Mouse (Mus musculus): ENCODE data around the gene Flrt1. TPM values are rescaled to one million over a fixed set of nuclear protein-coding genes. Genes with fewer than 3 reads are reported as not detected.

The Flrt1 gene
- polyA plus RNA-seq, 1 experiment from 2014 or later, result 5.4 TPM

- no peak overlapping the region for H3K4me3 ChIP-seq (ENCODE audit: low read length)
- H3K4me2 ChIP-seq (replicated peaks; ENCODE audit: low read depth, low read length), result no peak overlapping the region
- WGBS, result 34% methylated on average over 4 of the region's 4 CpGs
- ATAC-seq (ENCODE audit: low FRiP score, low TSS enrichment), result peak; percentile 57; the same call in 1 of the 2 replicates
- H3K27me3 ChIP-seq (ENCODE audit: insufficient read depth, low read length), result peaks cover 38% of the 10 kb centered on the region
- no peak overlapping the region for H3K9ac ChIP-seq (replicated peaks; ENCODE audit: low read length)
- H3K27ac ChIP-seq (ENCODE audit: low read length), result 0 out of 2 replicates have a peak overlapping the region, but pooled peaks have one; percentile 33
- no peaks in the 10 kb centered on the region for H3K9me3 ChIP-seq (ENCODE audit: low read length)
- H3K36me3 ChIP-seq (ENCODE audit: insufficient read depth, low read length), result no peaks in the 10 kb centered on the region
- peaks cover 42% of the 10 kb centered on the region for H3K4me1 ChIP-seq (ENCODE audit: insufficient read depth, low read length)
Measured at GRCm38 (mm10) chr19:7122277-7122676, 16.7 kb upstream of the Flrt1 start.

GRCm38 (mm10) chr19:7121252-7121651 is 15.7 kb upstream of the Flrt1 start:
- Histone ChIP-seq H3K27ac (ENCODE audit: low read length) (peak overlapping the region; percentile 19; the same call in 1 of the 2 replicates), H3K4me1 (ENCODE audit: insufficient read depth, low read length) (peaks cover 52% of the 10 kb centered on the region), H3K4me3 (ENCODE audit: low read length) (no peak overlapping the region), H3K36me3 (ENCODE audit: insufficient read depth, low read length) (no peaks in the 10 kb centered on the region), H3K9ac (replicated peaks; ENCODE audit: low read length) (no peak overlapping the region), H3K27me3 (ENCODE audit: insufficient read depth, low read length) (peaks cover 42% of the 10 kb centered on the region), H3K4me2 (replicated peaks; ENCODE audit: low read depth, low read length) (no peak overlapping the region), H3K9me3 (ENCODE audit: low read length) (no peaks in the 10 kb centered on the region)
- whole genome bisulfite sequencing, result 14% methylated on average over 11 of the region's 11 CpGs
- peak; percentile 76 for ATAC-seq (ENCODE audit: low FRiP score, low TSS enrichment)

GRCm38 (mm10) chr19:7117653-7118307 is 12.3 kb upstream of the Flrt1 start:
- Histone ChIP-seq H3K4me3 (ENCODE audit: low read length) (no peak overlapping the region), H3K27ac (ENCODE audit: low read length) (no peak overlapping the region), H3K27me3 (ENCODE audit: insufficient read depth, low read length) (peaks cover 44% of the 10 kb centered on the region), H3K36me3 (ENCODE audit: insufficient read depth, low read length) (no peaks in the 10 kb centered on the region), H3K4me1 (ENCODE audit: insufficient read depth, low read length) (peaks cover 64% of the 10 kb centered on the region), H3K9ac (replicated peaks; ENCODE audit: low read length) (no peak overlapping the region), H3K4me2 (replicated peaks; ENCODE audit: low read depth, low read length) (no peak overlapping the region), H3K9me3 (ENCODE audit: low read length) (no peaks in the 10 kb centered on the region)
- 71% methylated on average over 8 of the region's 8 CpGs for WGBS
- ATAC-seq (ENCODE audit: low FRiP score, low TSS enrichment), result no peak

GRCm38 (mm10) chr19:7117141-7117540 is 11.6 kb upstream of the Flrt1 start:
- Histone ChIP-seq H3K9ac (replicated peaks; ENCODE audit: low read length) (no peak overlapping the region), H3K4me2 (replicated peaks; ENCODE audit: low read depth, low read length) (no peak overlapping the region), H3K9me3 (ENCODE audit: low read length) (no peaks in the 10 kb centered on the region), H3K36me3 (ENCODE audit: insufficient read depth, low read length) (no peaks in the 10 kb centered on the region), H3K4me3 (ENCODE audit: low read length) (no peak overlapping the region), H3K27ac (ENCODE audit: low read length) (no peak overlapping the region), H3K27me3 (ENCODE audit: insufficient read depth, low read length) (peaks cover 44% of the 10 kb centered on the region), H3K4me1 (ENCODE audit: insufficient read depth, low read length) (peaks cover 63% of the 10 kb centered on the region)
- no peak for ATAC-seq (ENCODE audit: low FRiP score, low TSS enrichment)
- 38% methylated on average over 4 of the region's 4 CpGs for WGBS

GRCm38 (mm10) chr19:7116038-7116731 is 10.7 kb upstream of the Flrt1 start:
- Histone ChIP-seq H3K9me3 (ENCODE audit: low read length) (no peaks in the 10 kb centered on the region), H3K9ac (replicated peaks; ENCODE audit: low read length) (no peak overlapping the region), H3K4me1 (ENCODE audit: insufficient read depth, low read length) (peaks cover 62% of the 10 kb centered on the region), H3K4me2 (replicated peaks; ENCODE audit: low read depth, low read length) (no peak overlapping the region), H3K27ac (ENCODE audit: low read length) (no peak overlapping the region), H3K36me3 (ENCODE audit: insufficient read depth, low read length) (no peaks in the 10 kb centered on the region), H3K27me3 (ENCODE audit: insufficient read depth, low read length) (peaks cover 44% of the 10 kb centered on the region), H3K4me3 (ENCODE audit: low read length) (no peak overlapping the region)
- ATAC-seq (ENCODE audit: low FRiP score, low TSS enrichment), result no peak
- WGBS, result 77% methylated on average over 4 of the region's 4 CpGs

- Histone ChIP-seq H3K9ac (replicated peaks; ENCODE audit: low read length) (peak overlapping the region; percentile 45), H3K27me3 (ENCODE audit: insufficient read depth, low read length) (peaks cover 30% of the 10 kb centered on the region), H3K27ac (ENCODE audit: low read length) (peak overlapping the region; percentile 46), H3K4me2 (replicated peaks; ENCODE audit: low read depth, low read length) (no peak overlapping the region; the same call in 1 of the 2 replicates), H3K36me3 (ENCODE audit: insufficient read depth, low read length) (no peaks in the 10 kb centered on the region), H3K4me1 (ENCODE audit: insufficient read depth, low read length) (peaks cover 69% of the 10 kb centered on the region), H3K4me3 (ENCODE audit: low read length) (no peak overlapping the region), H3K9me3 (ENCODE audit: low read length) (no peaks in the 10 kb centered on the region)
- ATAC-seq (ENCODE audit: low FRiP score, low TSS enrichment), result no peak
- 20% methylated on average over 14 of the region's 14 CpGs for WGBS
Measured at GRCm38 (mm10) chr19:7113574-7113973, 8.0 kb upstream of the Flrt1 start.

- Histone ChIP-seq H3K4me2 (replicated peaks; ENCODE audit: low read depth, low read length) (no peak overlapping the region), H3K9ac (replicated peaks; ENCODE audit: low read length) (no peak overlapping the region), H3K4me3 (ENCODE audit: low read length) (no peak overlapping the region), H3K27ac (ENCODE audit: low read length) (no peak overlapping the region), H3K36me3 (ENCODE audit: insufficient read depth, low read length) (no peaks in the 10 kb centered on the region), H3K27me3 (ENCODE audit: insufficient read depth, low read length) (peaks cover 21% of the 10 kb centered on the region), H3K9me3 (ENCODE audit: low read length) (no peaks in the 10 kb centered on the region), H3K4me1 (ENCODE audit: insufficient read depth, low read length) (peaks cover 60% of the 10 kb centered on the region)
- no peak for ATAC-seq (ENCODE audit: low FRiP score, low TSS enrichment)
- WGBS, result 38% methylated on average over 3 of the region's 3 CpGs
Measured at GRCm38 (mm10) chr19:7112628-7113027, 7.1 kb upstream of the Flrt1 start.

- peaks cover 57% of the 10 kb centered on the region for H3K4me1 ChIP-seq (ENCODE audit: insufficient read depth, low read length)
- H3K4me2 ChIP-seq (replicated peaks; ENCODE audit: low read depth, low read length), result no peak overlapping the region
- 65% methylated on average over 4 of the region's 4 CpGs for WGBS
- ATAC-seq (ENCODE audit: low FRiP score, low TSS enrichment), result peak; percentile 40
- H3K4me3 ChIP-seq (ENCODE audit: low read length), result no peak overlapping the region
- peaks cover 16% of the 10 kb centered on the region for H3K27me3 ChIP-seq (ENCODE audit: insufficient read depth, low read length)
- no peak overlapping the region for H3K9ac ChIP-seq (replicated peaks; ENCODE audit: low read length)
- peak overlapping the region; percentile 30; the same call in 1 of the 2 replicates for H3K27ac ChIP-seq (ENCODE audit: low read length)
- no peaks in the 10 kb centered on the region for H3K9me3 ChIP-seq (ENCODE audit: low read length)
- no peaks in the 10 kb centered on the region for H3K36me3 ChIP-seq (ENCODE audit: insufficient read depth, low read length)
Measured at GRCm38 (mm10) chr19:7111710-7112109, 6.2 kb upstream of the Flrt1 start.

- peaks cover 19% of the 10 kb centered on the region for H3K27me3 ChIP-seq (ENCODE audit: insufficient read depth, low read length)
- no peak overlapping the region for H3K4me3 ChIP-seq (ENCODE audit: low read length)
- H3K9ac ChIP-seq (replicated peaks; ENCODE audit: low read length), result no peak overlapping the region
- H3K27ac ChIP-seq (ENCODE audit: low read length), result peak overlapping the region; percentile 30; the same call in 1 of the 2 replicates
- peaks cover 53% of the 10 kb centered on the region for H3K4me1 ChIP-seq (ENCODE audit: insufficient read depth, low read length)
- no peaks in the 10 kb centered on the region for H3K36me3 ChIP-seq (ENCODE audit: insufficient read depth, low read length)
- 61% methylated on average over 6 of the region's 6 CpGs for WGBS
- H3K9me3 ChIP-seq (ENCODE audit: low read length), result no peaks in the 10 kb centered on the region
- no peak overlapping the region for H3K4me2 ChIP-seq (replicated peaks; ENCODE audit: low read depth, low read length)
- ATAC-seq (ENCODE audit: low FRiP score, low TSS enrichment), result no peak
Measured at GRCm38 (mm10) chr19:7111309-7111708, 5.8 kb upstream of the Flrt1 start.

GRCm38 (mm10) chr19:7110875-7111274 is 5.3 kb upstream of the Flrt1 start:
- no peaks in the 10 kb centered on the region for H3K36me3 ChIP-seq (ENCODE audit: insufficient read depth, low read length)
- no peak overlapping the region for H3K9ac ChIP-seq (replicated peaks; ENCODE audit: low read length)
- WGBS, result 37% methylated on average over 6 of the region's 6 CpGs
- no peak overlapping the region for H3K4me3 ChIP-seq (ENCODE audit: low read length)
- peak; percentile 12; the same call in 1 of the 2 replicates for ATAC-seq (ENCODE audit: low FRiP score, low TSS enrichment)
- H3K4me2 ChIP-seq (replicated peaks; ENCODE audit: low read depth, low read length), result no peak overlapping the region
- peaks cover 57% of the 10 kb centered on the region for H3K4me1 ChIP-seq (ENCODE audit: insufficient read depth, low read length)
- H3K27ac ChIP-seq (ENCODE audit: low read length), result no peak overlapping the region
- peaks cover 15% of the 10 kb centered on the region for H3K27me3 ChIP-seq (ENCODE audit: insufficient read depth, low read length)
- H3K9me3 ChIP-seq (ENCODE audit: low read length), result no peaks in the 10 kb centered on the region
